In the genomic region with DNA sequence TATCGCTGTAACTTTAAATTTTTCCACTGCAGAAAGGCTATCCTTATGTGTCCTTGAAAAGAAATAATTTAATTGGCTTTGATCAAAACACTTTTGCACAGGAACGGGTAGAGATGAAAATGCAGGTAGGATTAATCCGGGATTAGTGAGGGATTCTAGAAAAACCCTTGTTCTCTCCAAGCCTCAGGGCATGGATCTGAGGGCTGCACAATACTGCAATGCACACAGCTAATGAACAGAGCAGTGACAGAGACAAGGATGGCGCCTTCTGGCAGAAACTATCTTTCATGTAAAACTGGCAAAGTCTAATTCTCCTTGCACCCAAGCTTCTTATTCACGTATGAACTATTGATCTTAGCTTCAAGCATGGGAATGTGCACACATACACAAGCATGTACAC, we compare ENCODE assay signal across 17 mouse cellular contexts.
"Had no signal": no experiment of that assay in that cellular context is flagged by ENCODE, and none has a peak within 500 bp of the region (broad histone marks: within the 10 kb centered on the region; RNA-seq: fewer than 3 reads in every experiment).

No protein-coding gene starts in this region.

- H3K9ac ChIP-seq: liver, embryonic 12.5 days; liver, embryonic 14.5 days; lung, embryonic 14.5 days; neural tube, embryonic 13.5 days; neural tube, embryonic 15.5 days had no signal

- ATAC-seq: liver, embryonic 12.5 days had no signal

- H3K27me3 ChIP-seq: liver, embryonic 12.5 days; neural tube, embryonic 13.5 days; neural tube, embryonic 15.5 days had no signal

- H3K27ac ChIP-seq: liver, embryonic 12.5 days; liver, embryonic 14.5 days; neural tube, embryonic 13.5 days; neural tube, embryonic 15.5 days had no signal

- H3K4me3 ChIP-seq: liver, embryonic 12.5 days; myocyte; neural tube, embryonic 13.5 days; neural tube, embryonic 15.5 days had no signal

- H3K4me1 ChIP-seq: liver, embryonic 12.5 days; neural tube, embryonic 15.5 days had no signal

- H3K36me3 ChIP-seq: liver, embryonic 12.5 days; neural tube, embryonic 13.5 days; neural tube, embryonic 15.5 days had no signal

- H3K9me3 ChIP-seq: liver, embryonic 12.5 days; neural tube, embryonic 13.5 days; neural tube, embryonic 15.5 days had no signal

- H3K4me2 ChIP-seq: liver, embryonic 12.5 days; lung, embryonic 14.5 days; neural tube, embryonic 13.5 days; neural tube, embryonic 15.5 days had no signal

- DNase-seq: lung, adult 18-20 months; lung, embryonic 14.5 days; lung, postnatal 10 days; lung, postnatal 4 days; retina, postnatal 1 day; right cerebral cortex, adult 18-20 months; right cerebral cortex, postnatal 25 days; right cerebral cortex, postnatal 4 days; spleen, adult 18-20 months; thymus, adult 18-20 months; thymus, postnatal 14 days; thymus, postnatal 36 days had no signal
